Mouse (Mus musculus): ENCODE data around the gene Nacc2. TPM values are rescaled to one million over a fixed set of nuclear protein-coding genes. Genes with fewer than 3 reads are reported as not detected.

Nacc2 gene
- polyA plus RNA-seq, 1 experiment from 2014 or later: 13.3 TPM

- Histone ChIP-seq H3K9ac (replicated peaks; ENCODE audit: low read depth, low read length) (no peak overlapping the region), H3K27ac (ENCODE audit: low read length) (no peak overlapping the region), H3K4me3 (replicated peaks; ENCODE audit: low read length) (no peak overlapping the region), H3K4me2 (ENCODE audit: low read length) (no peak overlapping the region), H3K4me1 (replicated peaks; ENCODE audit: control insufficient read depth, insufficient read depth, low read length) (peaks cover under 1% of the 10 kb centered on the region; the same call in 1 of the 2 replicates), H3K36me3 (ENCODE audit: control insufficient read depth, insufficient read depth) (no peaks in the 10 kb centered on the region), H3K9me3 (ENCODE audit: control insufficient read depth, low read length) (no peaks in the 10 kb centered on the region), H3K27me3 (replicated peaks; ENCODE audit: control insufficient read depth, insufficient read depth, low read length) (peaks cover 33% of the 10 kb centered on the region)
- WGBS: 82% methylated on average over 15 of the region's 15 CpGs
- no peak for ATAC-seq
Observed at GRCm38 (mm10) chr2:26034344-26035050, 88.5 kb downstream of the Nacc2 start.

- H3K4me2 ChIP-seq (ENCODE audit: low read length): no peak overlapping the region
- 49% methylated on average over 3 of the region's 3 CpGs for WGBS
- no peaks in the 10 kb centered on the region for H3K4me1 ChIP-seq (replicated peaks; ENCODE audit: control insufficient read depth, insufficient read depth, low read length)
- H3K27ac ChIP-seq (ENCODE audit: low read length): no peak overlapping the region
- ATAC-seq: no peak
- H3K4me3 ChIP-seq (replicated peaks; ENCODE audit: low read length): no peak overlapping the region
- peaks cover 18% of the 10 kb centered on the region for H3K27me3 ChIP-seq (replicated peaks; ENCODE audit: control insufficient read depth, insufficient read depth, low read length)
- H3K36me3 ChIP-seq (ENCODE audit: control insufficient read depth, insufficient read depth): no peaks in the 10 kb centered on the region
- H3K9ac ChIP-seq (replicated peaks; ENCODE audit: low read depth, low read length): no peak overlapping the region
- no peaks in the 10 kb centered on the region for H3K9me3 ChIP-seq (ENCODE audit: control insufficient read depth, low read length)
Observed at GRCm38 (mm10) chr2:26030288-26030687, 92.7 kb downstream of the Nacc2 start.

GRCm38 (mm10) chr2:26024138-26025075 lies 98.6 kb downstream of the Nacc2 start:
- no peaks in the 10 kb centered on the region for H3K36me3 ChIP-seq (ENCODE audit: control insufficient read depth, insufficient read depth)
- 32% methylated on average over 4 of the region's 4 CpGs for WGBS
- ATAC-seq: no peak
- no peak overlapping the region for H3K9ac ChIP-seq (replicated peaks; ENCODE audit: low read depth, low read length)
- H3K4me2 ChIP-seq (ENCODE audit: low read length): no peak overlapping the region
- H3K27ac ChIP-seq (ENCODE audit: low read length): no peak overlapping the region
- H3K4me1 ChIP-seq (replicated peaks; ENCODE audit: control insufficient read depth, insufficient read depth, low read length): peaks cover 16% of the 10 kb centered on the region
- no peak overlapping the region for H3K4me3 ChIP-seq (replicated peaks; ENCODE audit: low read length)
- H3K27me3 ChIP-seq (replicated peaks; ENCODE audit: control insufficient read depth, insufficient read depth, low read length): peaks cover 5% of the 10 kb centered on the region; the same call in 1 of the 2 replicates
- H3K9me3 ChIP-seq (ENCODE audit: control insufficient read depth, low read length): no peaks in the 10 kb centered on the region

- H3K36me3 ChIP-seq (ENCODE audit: control insufficient read depth, insufficient read depth): no peaks in the 10 kb centered on the region
- no peaks in the 10 kb centered on the region for H3K9me3 ChIP-seq (ENCODE audit: control insufficient read depth, low read length)
- H3K4me2 ChIP-seq (ENCODE audit: low read length): no peak overlapping the region
- ATAC-seq: no peak
- no peak overlapping the region for H3K9ac ChIP-seq (replicated peaks; ENCODE audit: low read depth, low read length)
- no peaks in the 10 kb centered on the region for H3K27me3 ChIP-seq (replicated peaks; ENCODE audit: control insufficient read depth, insufficient read depth, low read length)
- 91% methylated on average over 1 of the region's 1 CpGs for WGBS
- H3K4me1 ChIP-seq (replicated peaks; ENCODE audit: control insufficient read depth, insufficient read depth, low read length): peaks cover 17% of the 10 kb centered on the region
- no peak overlapping the region for H3K27ac ChIP-seq (ENCODE audit: low read length)
- H3K4me3 ChIP-seq (replicated peaks; ENCODE audit: low read length): no peak overlapping the region
Observed at GRCm38 (mm10) chr2:26022626-26023025, 100.4 kb downstream of the Nacc2 start.

- H3K4me2 ChIP-seq (ENCODE audit: low read length): peak overlapping the region; percentile 34
- no peaks in the 10 kb centered on the region for H3K36me3 ChIP-seq (ENCODE audit: control insufficient read depth, insufficient read depth)
- H3K4me3 ChIP-seq (replicated peaks; ENCODE audit: low read length): no peak overlapping the region
- H3K27ac ChIP-seq (ENCODE audit: low read length): no peak overlapping the region
- no peaks in the 10 kb centered on the region for H3K9me3 ChIP-seq (ENCODE audit: control insufficient read depth, low read length)
- peaks cover 17% of the 10 kb centered on the region for H3K4me1 ChIP-seq (replicated peaks; ENCODE audit: control insufficient read depth, insufficient read depth, low read length)
- 83% methylated on average over 8 of the region's 8 CpGs for WGBS
- no peaks in the 10 kb centered on the region for H3K27me3 ChIP-seq (replicated peaks; ENCODE audit: control insufficient read depth, insufficient read depth, low read length)
- 0 out of 2 replicates have a peak, but pooled peaks have one; percentile 7 for ATAC-seq
- H3K9ac ChIP-seq (replicated peaks; ENCODE audit: low read depth, low read length): no peak overlapping the region
Observed at GRCm38 (mm10) chr2:26022258-26022565, 100.8 kb downstream of the Nacc2 start.

- peak within 1 kb of the TSS; percentile 89 for H3K4me2 ChIP-seq (ENCODE audit: low read length)
- no peaks in the 10 kb centered on the region for H3K9me3 ChIP-seq (ENCODE audit: control insufficient read depth, low read length)
- H3K4me3 ChIP-seq (replicated peaks; ENCODE audit: low read length): peak within 1 kb of the TSS; percentile 89
- peaks cover 17% of the 10 kb centered on the region for H3K4me1 ChIP-seq (replicated peaks; ENCODE audit: control insufficient read depth, insufficient read depth, low read length)
- peak within 1 kb of the TSS; percentile 83 for H3K9ac ChIP-seq (replicated peaks; ENCODE audit: low read depth, low read length)
- WGBS: 7% methylated on average over 50 of the region's 50 CpGs
- H3K27ac ChIP-seq (ENCODE audit: low read length): peak within 1 kb of the TSS; percentile 83
- H3K36me3 ChIP-seq (ENCODE audit: control insufficient read depth, insufficient read depth): no peaks in the 10 kb centered on the region
- H3K27me3 ChIP-seq (replicated peaks; ENCODE audit: control insufficient read depth, insufficient read depth, low read length): no peaks in the 10 kb centered on the region
- peak; percentile 95 for ATAC-seq
Observed at GRCm38 (mm10) chr2:26021561-26022257, 101.3 kb downstream of the Nacc2 start, which contains the start of gene Ubac1. Gene Ubac1, minus strand, starts transcription at chr2:26021747.

- Histone ChIP-seq H3K9me3 (ENCODE audit: control insufficient read depth, low read length) (no peaks in the 10 kb centered on the region), H3K9ac (replicated peaks; ENCODE audit: low read depth, low read length) (peak overlapping the region; percentile 83), H3K4me3 (replicated peaks; ENCODE audit: low read length) (peak overlapping the region; percentile 89), H3K27me3 (replicated peaks; ENCODE audit: control insufficient read depth, insufficient read depth, low read length) (no peaks in the 10 kb centered on the region), H3K27ac (ENCODE audit: low read length) (peak overlapping the region; percentile 83), H3K4me1 (replicated peaks; ENCODE audit: control insufficient read depth, insufficient read depth, low read length) (peaks cover 17% of the 10 kb centered on the region), H3K36me3 (ENCODE audit: control insufficient read depth, insufficient read depth) (no peaks in the 10 kb centered on the region), H3K4me2 (ENCODE audit: low read length) (peak overlapping the region; percentile 89)
- WGBS: 1% methylated on average over 38 of the region's 38 CpGs
- peak; percentile 9 for ATAC-seq
Observed at GRCm38 (mm10) chr2:26020714-26021560, 102.1 kb downstream of the Nacc2 start.

GRCm38 (mm10) chr2:26019923-26020322 lies 103.1 kb downstream of the Nacc2 start:
- H3K4me2 ChIP-seq (ENCODE audit: low read length): peak overlapping the region; percentile 89; the same call in 1 of the 2 replicates
- ATAC-seq: no peak
- no peak overlapping the region for H3K4me3 ChIP-seq (replicated peaks; ENCODE audit: low read length)
- no peaks in the 10 kb centered on the region for H3K9me3 ChIP-seq (ENCODE audit: control insufficient read depth, low read length)
- WGBS: 85% methylated on average over 3 of the region's 3 CpGs
- no peaks in the 10 kb centered on the region for H3K27me3 ChIP-seq (replicated peaks; ENCODE audit: control insufficient read depth, insufficient read depth, low read length)
- peaks cover 17% of the 10 kb centered on the region for H3K4me1 ChIP-seq (replicated peaks; ENCODE audit: control insufficient read depth, insufficient read depth, low read length)
- no peak overlapping the region for H3K27ac ChIP-seq (ENCODE audit: low read length)
- H3K36me3 ChIP-seq (ENCODE audit: control insufficient read depth, insufficient read depth): no peaks in the 10 kb centered on the region; the same call in 1 of the 2 replicates
- H3K9ac ChIP-seq (replicated peaks; ENCODE audit: low read depth, low read length): no peak overlapping the region

Data from forebrain, embryonic 16.5 days (tissue).